Mouse (Mus musculus): ENCODE measurements around the gene Fancb.
A peak's percentile ranks its signal among the peaks of the same experiment; 100 is the strongest.

Gene Fancb

GRCm38 (mm10) chrX:164980193-164980775, at the start of gene Fancb, which contains the start of gene Mospd2:
TSS of gene Fancb (plus strand) at chrX:164980592.
TSS of gene Mospd2 (minus strand) at chrX:164980375.
- DNase-seq (ENCODE audit: low spot score in 2 of 2): peak; percentile 72 to 86

- DNase-seq (ENCODE audit: low spot score in 2 of 2): no peak
Measured at GRCm38 (mm10) chrX:164941540-164941939, 38.9 kb upstream of the Fancb start.

GRCm38 (mm10) chrX:164951858-164952576, 28.4 kb upstream of the Fancb start:
- DNase-seq (ENCODE audit: low spot score in 2 of 2): no peak

- DNase-seq (ENCODE audit: low spot score in 2 of 2): no peak
Measured at GRCm38 (mm10) chrX:164952601-164953375, 27.6 kb upstream of the Fancb start.

- no peak for DNase-seq (ENCODE audit: low spot score in 2 of 2)
Measured at GRCm38 (mm10) chrX:164965750-164966448, 14.5 kb upstream of the Fancb start.

- DNase-seq (ENCODE audit: low spot score in 2 of 2): no peak
Measured at GRCm38 (mm10) chrX:164971206-164971605, 9.2 kb upstream of the Fancb start.

- no peak for DNase-seq (ENCODE audit: low spot score in 2 of 2)
Measured at GRCm38 (mm10) chrX:164978866-164979265, 1.5 kb upstream of the Fancb start.

- no peak for DNase-seq (ENCODE audit: low spot score in 2 of 2)
Measured at GRCm38 (mm10) chrX:165003141-165003540, 22.7 kb downstream of the Fancb start.

GRCm38 (mm10) chrX:165004779-165005324, 24.5 kb downstream of the Fancb start, which contains the start of gene Gm17604:
TSS of gene Gm17604 (minus strand) at chrX:165004829.
- DNase-seq (ENCODE audit: low spot score in 2 of 2): no peak

All from frontal cortex, postnatal 14 days (tissue).